Mouse (Mus musculus): ENCODE data around the gene Nsd1. TPM values are rescaled to one million over a fixed set of nuclear protein-coding genes. Genes with fewer than 3 reads are reported as not detected.
"Not testable (repeated sequence)": the region's sequence is repeated elsewhere in the genome, so short reads cannot be mapped to it uniquely, and the experiment has no call there.

Gene Nsd1
- polyA plus RNA-seq, 1 experiment: 32.8 TPM

DNA sequence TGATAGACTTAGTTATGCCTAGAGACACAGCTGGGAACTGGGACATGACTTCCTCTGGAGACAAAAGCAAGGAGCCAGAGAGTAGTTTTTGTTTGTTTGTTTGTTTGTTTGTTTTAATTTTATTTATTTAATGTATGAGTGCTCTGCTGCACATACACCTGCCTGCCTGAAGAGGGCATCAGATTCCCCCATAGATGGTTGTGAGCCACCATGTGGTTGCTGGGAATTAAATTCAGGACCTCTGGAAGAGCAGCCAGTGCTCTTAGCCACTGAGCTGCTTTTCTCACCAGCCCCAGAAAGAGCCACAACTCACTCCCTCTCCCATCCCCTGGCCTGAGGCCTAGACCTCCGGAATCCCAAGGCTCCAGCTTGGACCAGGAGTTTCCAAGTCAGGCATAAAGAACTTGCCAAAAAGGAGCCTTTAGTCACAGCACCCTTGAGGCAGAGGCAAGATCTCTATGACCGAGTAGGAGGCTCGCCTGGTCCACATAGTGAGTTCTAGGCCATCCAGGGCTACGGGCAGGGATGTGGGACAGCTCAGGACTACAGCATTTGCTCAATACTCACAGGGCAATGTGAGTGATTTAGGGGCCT, 31.6 kb upstream of the Nsd1 start:
- TF ChIP-seq CTCF (IDR thresholded peaks at IDR 0.05; ENCODE audit: borderline replicate concordance, control insufficient read depth, extremely low read depth, insufficient read depth, low read length, poor library complexity) (no peak), POLR2A (IDR thresholded peaks at IDR 0.05; ENCODE audit: control insufficient read depth, extremely low read depth, insufficient read depth, low read length, poor library complexity) (no peak)
- no peak for DNase-seq

DNA sequence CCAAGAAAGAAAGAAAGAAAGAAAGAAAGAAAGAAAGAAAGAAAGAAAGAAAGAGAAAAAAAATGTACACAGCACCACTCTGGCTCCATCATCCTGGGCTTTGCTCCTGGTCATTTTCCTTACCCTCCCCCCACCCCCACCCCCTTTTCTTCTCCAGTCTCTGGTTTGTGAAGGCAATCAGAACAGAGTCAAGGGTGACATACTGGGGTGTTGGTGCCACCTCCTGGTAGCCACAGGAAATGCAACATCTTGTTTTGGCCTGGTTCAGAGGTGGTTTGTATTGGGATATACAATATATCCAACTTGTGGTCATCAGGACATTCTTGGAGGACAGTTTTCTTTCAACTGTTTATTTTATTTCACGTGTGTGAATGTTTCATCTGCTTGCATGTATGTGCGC, 31.0 kb upstream of the Nsd1 start:
- Histone ChIP-seq H3K36me3 (ENCODE audit: control insufficient read depth, insufficient read depth, low read length) (no peaks in the 10 kb centered on the region), H3K27me3 (ENCODE audit: control insufficient read depth, insufficient read depth, low read length) (no peaks in the 10 kb centered on the region), H3K4me1 (replicated peaks; ENCODE audit: control insufficient read depth, insufficient read depth, low read length) (no peaks in the 10 kb centered on the region), H3K27ac (ENCODE audit: control insufficient read depth, insufficient read depth, low read length) (no peak overlapping the region), H3K4me3 (ENCODE audit: control insufficient read depth, insufficient read depth, low read length) (no peak overlapping the region)
- WGBS: 59% methylated on average over 2 of the region's 2 CpGs
- peak; percentile 70 for DNase-seq
- no peak for TF ChIP-seq CTCF (IDR thresholded peaks at IDR 0.05; ENCODE audit: borderline replicate concordance, control insufficient read depth, extremely low read depth, insufficient read depth, low read length, poor library complexity)
- no peak for TF ChIP-seq POLR2A (IDR thresholded peaks at IDR 0.05; ENCODE audit: control insufficient read depth, extremely low read depth, insufficient read depth, low read length, poor library complexity)

More for the DNA sequence above, 31.6 kb upstream of the Nsd1 start:
- Histone ChIP-seq H3K27me3 (ENCODE audit: control insufficient read depth, insufficient read depth, low read length) (no peaks in the 10 kb centered on the region), H3K4me3 (ENCODE audit: control insufficient read depth, insufficient read depth, low read length) (no peak overlapping the region), H3K4me1 (replicated peaks; ENCODE audit: control insufficient read depth, insufficient read depth, low read length) (no peaks in the 10 kb centered on the region), H3K27ac (ENCODE audit: control insufficient read depth, insufficient read depth, low read length) (no peak overlapping the region), H3K36me3 (ENCODE audit: control insufficient read depth, insufficient read depth, low read length) (no peaks in the 10 kb centered on the region)
- 87% methylated on average over 4 of the region's 4 CpGs for WGBS

DNA sequence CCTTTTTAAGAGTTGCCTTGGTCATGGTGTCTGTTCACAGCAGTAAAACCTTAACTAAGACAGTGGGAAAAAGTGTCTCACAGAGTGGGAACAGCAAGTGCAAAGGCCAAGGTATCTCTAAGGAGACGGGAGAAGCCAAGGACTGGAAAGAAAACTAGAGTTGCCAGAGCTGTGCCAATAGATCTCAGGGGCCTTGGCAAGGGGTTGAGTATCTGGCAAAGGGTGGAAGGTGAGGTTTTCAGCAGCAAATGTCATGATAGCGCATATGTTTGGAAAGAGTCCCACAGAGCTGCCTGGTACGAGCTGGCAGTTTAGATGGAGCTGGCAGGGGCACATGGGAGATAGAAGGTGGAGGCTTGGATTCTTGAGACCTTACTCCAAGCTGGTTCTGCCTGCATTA, 30.0 kb upstream of the Nsd1 start:
- DNase-seq: no peak

DNA sequence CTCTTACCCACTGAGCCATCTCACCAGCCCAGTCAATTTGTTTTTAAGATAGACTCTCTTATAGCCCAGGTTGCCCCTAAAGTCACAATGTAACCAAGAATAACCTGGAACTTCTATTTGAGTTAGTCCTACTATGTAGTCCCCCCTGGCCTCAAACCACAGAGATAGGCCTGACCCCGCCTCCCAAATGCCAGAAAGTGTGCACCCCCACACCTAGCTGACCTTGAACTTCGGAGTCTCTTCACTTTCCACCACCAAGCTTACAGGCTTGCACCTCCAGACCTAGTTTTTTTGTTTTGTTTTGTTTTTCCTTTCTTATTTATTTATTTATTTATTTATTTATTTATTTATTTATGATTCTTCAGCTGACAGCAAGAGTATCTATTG, 27.8 kb upstream of the Nsd1 start:
- H3K4me1 ChIP-seq (replicated peaks; ENCODE audit: control insufficient read depth, insufficient read depth, low read length): no peaks in the 10 kb centered on the region
- WGBS: 88% methylated on average over 2 of the region's 2 CpGs
- TF ChIP-seq POLR2A (IDR thresholded peaks at IDR 0.05; ENCODE audit: control insufficient read depth, extremely low read depth, insufficient read depth, low read length, poor library complexity): no peak
- TF ChIP-seq CTCF (IDR thresholded peaks at IDR 0.05; ENCODE audit: borderline replicate concordance, control insufficient read depth, extremely low read depth, insufficient read depth, low read length, poor library complexity): no peak
- H3K27ac ChIP-seq (ENCODE audit: control insufficient read depth, insufficient read depth, low read length): no peak overlapping the region
- H3K36me3 ChIP-seq (ENCODE audit: control insufficient read depth, insufficient read depth, low read length): no peaks in the 10 kb centered on the region
- no peak overlapping the region for H3K4me3 ChIP-seq (ENCODE audit: control insufficient read depth, insufficient read depth, low read length)
- DNase-seq: no peak
- H3K27me3 ChIP-seq (ENCODE audit: control insufficient read depth, insufficient read depth, low read length): no peaks in the 10 kb centered on the region

More for the DNA sequence above, 30.0 kb upstream of the Nsd1 start:
- Histone ChIP-seq H3K4me1 (replicated peaks; ENCODE audit: control insufficient read depth, insufficient read depth, low read length) (no peaks in the 10 kb centered on the region), H3K4me3 (ENCODE audit: control insufficient read depth, insufficient read depth, low read length) (no peak overlapping the region), H3K27ac (ENCODE audit: control insufficient read depth, insufficient read depth, low read length) (no peak overlapping the region), H3K27me3 (ENCODE audit: control insufficient read depth, insufficient read depth, low read length) (no peaks in the 10 kb centered on the region), H3K36me3 (ENCODE audit: control insufficient read depth, insufficient read depth, low read length) (no peaks in the 10 kb centered on the region)
- TF ChIP-seq POLR2A (IDR thresholded peaks at IDR 0.05; ENCODE audit: control insufficient read depth, extremely low read depth, insufficient read depth, low read length, poor library complexity) (no peak), CTCF (IDR thresholded peaks at IDR 0.05; ENCODE audit: borderline replicate concordance, control insufficient read depth, extremely low read depth, insufficient read depth, low read length, poor library complexity) (no peak)
- over 99% methylated on average over 3 of the region's 3 CpGs for WGBS

DNA sequence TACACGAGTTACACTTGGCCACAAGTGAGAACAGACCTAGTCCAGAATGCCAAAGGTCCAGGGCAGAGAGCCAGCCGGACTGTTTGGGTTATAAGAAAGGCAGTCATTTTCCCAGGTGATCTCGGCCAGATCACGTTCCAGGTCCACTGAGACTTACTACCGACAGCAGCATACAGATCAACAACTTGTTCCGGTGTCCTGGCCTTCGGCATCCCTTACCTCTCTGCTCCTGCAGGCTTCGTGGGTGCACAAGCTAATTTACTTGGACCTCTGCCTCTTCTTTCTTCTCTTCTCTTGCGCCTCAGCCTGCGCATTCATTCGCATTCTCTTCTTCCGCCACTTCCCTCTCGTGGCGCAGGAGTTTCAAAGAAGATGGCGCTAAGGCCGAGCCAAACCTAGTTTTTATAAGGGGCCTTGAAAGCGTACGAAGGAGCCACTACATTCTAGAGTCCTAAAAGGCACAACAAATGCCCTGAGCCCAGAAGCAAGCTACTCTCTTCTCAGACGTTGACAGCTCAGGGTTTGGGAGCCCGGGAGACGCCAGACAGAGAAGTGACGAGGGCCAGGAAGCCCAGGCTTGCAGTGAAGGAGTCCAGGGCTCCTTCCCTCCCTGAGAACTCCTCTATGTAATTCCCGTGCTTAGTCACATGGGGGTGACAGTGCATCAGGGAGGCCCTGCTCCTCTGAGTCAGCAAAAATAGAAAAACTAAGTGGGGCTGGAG, 27.2 kb upstream of the Nsd1 start:
- WGBS: 15% methylated on average over 23 of the region's 23 CpGs
- Histone ChIP-seq H3K27me3 (ENCODE audit: control insufficient read depth, insufficient read depth, low read length) (no peaks in the 10 kb centered on the region), H3K27ac (ENCODE audit: control insufficient read depth, insufficient read depth, low read length) (peak overlapping the region; percentile 39; the same call in 1 of the 2 replicates), H3K36me3 (ENCODE audit: control insufficient read depth, insufficient read depth, low read length) (no peaks in the 10 kb centered on the region), H3K4me1 (replicated peaks; ENCODE audit: control insufficient read depth, insufficient read depth, low read length) (no peaks in the 10 kb centered on the region), H3K4me3 (ENCODE audit: control insufficient read depth, insufficient read depth, low read length) (0 out of 2 replicates have a peak overlapping the region, but pooled peaks have one; percentile 17)
- peak; percentile 20 for DNase-seq
- TF ChIP-seq CTCF (IDR thresholded peaks at IDR 0.05; ENCODE audit: borderline replicate concordance, control insufficient read depth, extremely low read depth, insufficient read depth, low read length, poor library complexity): no peak

DNA sequence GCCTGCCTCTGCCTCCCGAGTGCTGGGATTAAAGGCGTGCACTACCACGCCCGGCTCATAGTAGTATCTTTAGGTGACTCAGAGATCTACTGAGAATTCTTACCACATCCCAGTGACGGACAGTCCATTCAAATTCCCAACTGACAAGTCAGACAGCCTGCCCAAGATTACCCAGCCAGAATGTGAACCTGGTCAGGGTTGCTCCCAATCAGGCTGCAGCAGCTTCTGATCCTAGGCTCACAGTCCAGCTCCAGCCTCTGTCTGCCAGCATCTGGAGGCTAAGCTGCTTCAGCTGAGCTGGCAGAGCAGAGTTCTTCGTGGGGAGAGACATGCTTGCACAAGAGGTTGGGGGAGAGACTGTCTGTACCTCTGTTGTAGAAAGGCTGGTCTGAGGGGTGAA, 26.2 kb upstream of the Nsd1 start:
- Histone ChIP-seq H3K27ac (ENCODE audit: control insufficient read depth, insufficient read depth, low read length) (no peak overlapping the region), H3K36me3 (ENCODE audit: control insufficient read depth, insufficient read depth, low read length) (no peaks in the 10 kb centered on the region), H3K4me1 (replicated peaks; ENCODE audit: control insufficient read depth, insufficient read depth, low read length) (no peaks in the 10 kb centered on the region), H3K27me3 (ENCODE audit: control insufficient read depth, insufficient read depth, low read length) (no peaks in the 10 kb centered on the region), H3K4me3 (ENCODE audit: control insufficient read depth, insufficient read depth, low read length) (no peak overlapping the region)
- WGBS: 93% methylated on average over 6 of the region's 6 CpGs
- TF ChIP-seq CTCF (IDR thresholded peaks at IDR 0.05; ENCODE audit: borderline replicate concordance, control insufficient read depth, extremely low read depth, insufficient read depth, low read length, poor library complexity) (no peak), POLR2A (IDR thresholded peaks at IDR 0.05; ENCODE audit: control insufficient read depth, extremely low read depth, insufficient read depth, low read length, poor library complexity) (no peak)
- no peak for DNase-seq

DNA sequence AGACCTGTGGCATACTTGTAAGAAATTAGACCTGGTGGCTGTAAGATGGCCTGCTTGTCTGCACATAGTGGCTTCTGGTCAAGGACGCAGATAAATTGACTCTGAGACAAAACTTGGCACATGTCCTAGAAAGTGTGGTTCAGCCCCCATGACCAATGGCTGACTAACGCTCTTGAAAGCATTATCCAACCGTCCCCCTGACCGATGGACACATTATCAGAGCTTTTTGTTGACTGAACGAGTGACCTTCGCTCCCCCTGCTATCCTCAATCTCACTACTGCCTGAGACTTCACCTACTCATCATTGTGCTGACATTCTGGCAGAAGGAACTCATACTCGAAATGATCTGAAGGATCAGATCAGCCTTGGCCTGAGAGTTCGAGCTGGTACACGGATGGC, 22.5 kb upstream of the Nsd1 start:
- not testable (repeated sequence) for H3K4me3 ChIP-seq (ENCODE audit: control insufficient read depth, insufficient read depth, low read length); DNase-seq; H3K36me3 ChIP-seq (ENCODE audit: control insufficient read depth, insufficient read depth, low read length); H3K27ac ChIP-seq (ENCODE audit: control insufficient read depth, insufficient read depth, low read length); H3K27me3 ChIP-seq (ENCODE audit: control insufficient read depth, insufficient read depth, low read length)
- H3K4me1 ChIP-seq (replicated peaks; ENCODE audit: control insufficient read depth, insufficient read depth, low read length): peaks cover 13% of the 10 kb centered on the region
- 92% methylated on average over 4 of the region's 9 CpGs for WGBS
